Mouse (Mus musculus) embryonic facial prominence, embryonic 12.5 days (tissue): Measurements from ENCODE around the gene Morn4. TPM values are rescaled to one million over a fixed set of nuclear protein-coding genes. Genes with fewer than 3 reads are reported as not detected.
"Not testable (repeated sequence)": the region's sequence is repeated elsewhere in the genome, so short reads cannot be mapped to it uniquely, and the experiment has no call there.

Experiments used
- ATAC-seq: fragments of 200-750 bp; cut with Nextera tagmentation; 2 replicates; pipeline ENCODE4 v1.8.0; 2017; ENCODE audit not compliant: insufficient number of reproducible peaks, insufficient read depth, low FRiP score, low TSS enrichment
- H3K27ac ChIP-seq: fragments of 300-500 bp; sonication (generic); 2 replicates; pipeline ENCODE4 v1.5.1; 2016; ENCODE audit warnings: mild to moderate bottlenecking
- H3K27me3 ChIP-seq: fragments of 300-500 bp; sonication (generic); 2 replicates; pipeline ENCODE4 v1.6.1; 2016; ENCODE audit warnings: mild to moderate bottlenecking, moderate library complexity
- H3K36me3 ChIP-seq: fragments of 300-500 bp; sonication (generic); 2 replicates; pipeline ENCODE4 v1.6.1; 2016; ENCODE audit warnings: mild to moderate bottlenecking
- H3K4me1 ChIP-seq: fragments of 300-500 bp; sonication (generic); 2 replicates; pipeline ENCODE4 v1.6.1; 2016
- H3K4me2 ChIP-seq: fragments of 300-500 bp; sonication (generic); replicated peaks from 2 replicates; pipeline ENCODE4 v1.6.1; 2016; ENCODE audit warnings: mild to moderate bottlenecking, moderate library complexity
- H3K4me3 ChIP-seq: fragments of 300-500 bp; sonication (generic); 2 replicates; pipeline ENCODE4 v1.5.1; 2016; ENCODE audit warnings: mild to moderate bottlenecking
- H3K9ac ChIP-seq: fragments of 300-500 bp; sonication (generic); 2 replicates; pipeline ENCODE4 v1.6.1; 2016; ENCODE audit warnings: mild to moderate bottlenecking, moderate library complexity
- H3K9me3 ChIP-seq: fragments of 300-500 bp; sonication (generic); 2 replicates; pipeline ENCODE4 v1.6.1; 2016; ENCODE audit warnings: mild to moderate bottlenecking, moderate library complexity
- whole genome bisulfite sequencing: fragments of 180-500 bp; shearing (Covaris S2); methylation state at CpG from one replicate; pipeline ENCODE4 v1.1.7; 2016; 5-methylcytosine and 5-hydroxymethylcytosine counted together
- polyA plus RNA-seq: library from polyadenylated mRNA; unstranded; fragments of >200 nt; fragmentation: Nextera tagmentation; extraction: Ambion mirVana; gene quantifications from 2 replicates; pipeline ENCODE4 v1.2.1, GENCODE M21; 2016

The Morn4 gene
- polyA plus RNA-seq, 1 experiment from 2014 or later: 42.8 TPM

- Histone ChIP-seq H3K36me3 (peaks cover 88% of the 10 kb centered on the region), H3K4me1 (no peaks in the 10 kb centered on the region), H3K9me3 (no peaks in the 10 kb centered on the region), H3K9ac (no peak overlapping the region), H3K27me3 (no peaks in the 10 kb centered on the region), H3K4me3 (no peak overlapping the region), H3K27ac (no peak overlapping the region), H3K4me2 (no peak overlapping the region)
- no peak for ATAC-seq
- 91% methylated on average over 8 of the region's 8 CpGs for WGBS
Measured at GRCm38 (mm10) chr19:42120451-42120850, 34.3 kb upstream of the Morn4 start.

- Histone ChIP-seq H3K4me1 (no peaks in the 10 kb centered on the region), H3K27ac (no peak overlapping the region), H3K9me3 (no peaks in the 10 kb centered on the region), H3K4me3 (no peak overlapping the region), H3K9ac (no peak overlapping the region), H3K36me3 (peaks cover 86% of the 10 kb centered on the region), H3K4me2 (no peak overlapping the region), H3K27me3 (no peaks in the 10 kb centered on the region)
- whole genome bisulfite sequencing: 87% methylated on average over 5 of the region's 5 CpGs
- no peak for ATAC-seq
Measured at GRCm38 (mm10) chr19:42118596-42118995, 32.4 kb upstream of the Morn4 start.

GRCm38 (mm10) chr19:42118142-42118541 lies 32.0 kb upstream of the Morn4 start:
- WGBS: 95% methylated on average over 9 of the region's 9 CpGs
- Histone ChIP-seq H3K27ac (no peak overlapping the region), H3K4me2 (no peak overlapping the region), H3K9me3 (no peaks in the 10 kb centered on the region), H3K4me3 (no peak overlapping the region), H3K27me3 (no peaks in the 10 kb centered on the region), H3K4me1 (no peaks in the 10 kb centered on the region), H3K9ac (no peak overlapping the region), H3K36me3 (peaks cover 86% of the 10 kb centered on the region)
- ATAC-seq: no peak

GRCm38 (mm10) chr19:42115783-42116335 lies 29.7 kb upstream of the Morn4 start:
- peaks cover 67% of the 10 kb centered on the region for H3K36me3 ChIP-seq
- WGBS: 84% methylated on average over 4 of the region's 4 CpGs
- no peak overlapping the region for H3K27ac ChIP-seq
- ATAC-seq: no peak
- H3K4me1 ChIP-seq: no peaks in the 10 kb centered on the region
- no peak overlapping the region for H3K4me2 ChIP-seq
- H3K9me3 ChIP-seq: no peaks in the 10 kb centered on the region
- H3K4me3 ChIP-seq: no peak overlapping the region
- no peak overlapping the region for H3K9ac ChIP-seq
- H3K27me3 ChIP-seq: no peaks in the 10 kb centered on the region

- Histone ChIP-seq H3K4me2 (no peak overlapping the region), H3K9ac (no peak overlapping the region), H3K27me3 (no peaks in the 10 kb centered on the region), H3K4me3 (no peak overlapping the region), H3K4me1 (no peaks in the 10 kb centered on the region), H3K36me3 (peaks cover 38% of the 10 kb centered on the region), H3K27ac (no peak overlapping the region), H3K9me3 (no peaks in the 10 kb centered on the region)
- ATAC-seq: no peak
- 94% methylated on average over 9 of the region's 9 CpGs for WGBS
Measured at GRCm38 (mm10) chr19:42104681-42105080, 18.5 kb upstream of the Morn4 start.

- peaks cover 28% of the 10 kb centered on the region for H3K36me3 ChIP-seq
- H3K27me3 ChIP-seq: no peaks in the 10 kb centered on the region
- no peak overlapping the region for H3K4me2 ChIP-seq
- no peak overlapping the region for H3K27ac ChIP-seq
- no peaks in the 10 kb centered on the region for H3K9me3 ChIP-seq
- ATAC-seq: no peak
- no peak overlapping the region for H3K9ac ChIP-seq
- 82% methylated on average over 3 of the region's 3 CpGs for WGBS
- H3K4me1 ChIP-seq: no peaks in the 10 kb centered on the region
- H3K4me3 ChIP-seq: no peak overlapping the region
Measured at GRCm38 (mm10) chr19:42099406-42099805, 13.2 kb upstream of the Morn4 start.

GRCm38 (mm10) chr19:42090637-42091141 lies 4.5 kb upstream of the Morn4 start:
- 1% methylated on average over 52 of the region's 52 CpGs for WGBS
- Histone ChIP-seq H3K27me3 (no peaks in the 10 kb centered on the region), H3K9me3 (no peaks in the 10 kb centered on the region), H3K4me3 (peak overlapping the region; percentile 95), H3K4me2 (peak overlapping the region; percentile 76), H3K9ac (peak overlapping the region; percentile 91), H3K36me3 (peaks cover 6% of the 10 kb centered on the region; the same call in 1 of the 2 replicates), H3K4me1 (peaks cover 16% of the 10 kb centered on the region), H3K27ac (peak overlapping the region; percentile 92)
- peak; percentile 66 for ATAC-seq

GRCm38 (mm10) chr19:42089748-42090595 lies 3.8 kb upstream of the Morn4 start, which contains the start of gene Pi4k2a:
Gene Pi4k2a, plus strand, starts transcription at chr19:42090470.
- H3K27me3 ChIP-seq: no peaks in the 10 kb centered on the region
- peak; percentile 97 for ATAC-seq
- WGBS: 1% methylated on average over 55 of the region's 55 CpGs
- H3K4me3 ChIP-seq: peak within 1 kb of the TSS; percentile 95
- H3K36me3 ChIP-seq: peaks cover 6% of the 10 kb centered on the region; the same call in 1 of the 2 replicates
- peak within 1 kb of the TSS; percentile 92 for H3K27ac ChIP-seq
- H3K9ac ChIP-seq: peak within 1 kb of the TSS; percentile 91
- H3K4me2 ChIP-seq: peak within 1 kb of the TSS; percentile 76
- peaks cover 16% of the 10 kb centered on the region for H3K4me1 ChIP-seq
- H3K9me3 ChIP-seq: no peaks in the 10 kb centered on the region

GRCm38 (mm10) chr19:42089103-42089747 lies 3.1 kb upstream of the Morn4 start:
- WGBS: 19% methylated on average over 14 of the region's 14 CpGs
- no peaks in the 10 kb centered on the region for H3K9me3 ChIP-seq
- H3K27ac ChIP-seq: peak overlapping the region; percentile 92
- peak overlapping the region; percentile 95 for H3K4me3 ChIP-seq
- peaks cover 6% of the 10 kb centered on the region; the same call in 1 of the 2 replicates for H3K36me3 ChIP-seq
- ATAC-seq: no peak
- H3K27me3 ChIP-seq: no peaks in the 10 kb centered on the region
- H3K9ac ChIP-seq: no peak overlapping the region
- H3K4me1 ChIP-seq: peaks cover 16% of the 10 kb centered on the region
- H3K4me2 ChIP-seq: peak overlapping the region; percentile 76

- WGBS: 6% methylated on average over 10 of the region's 10 CpGs
- ATAC-seq: no peak
- Histone ChIP-seq H3K4me3 (peak overlapping the region; percentile 69), H3K4me2 (peak overlapping the region; percentile 88), H3K4me1 (peaks cover 6% of the 10 kb centered on the region; the same call in 1 of the 2 replicates), H3K27me3 (no peaks in the 10 kb centered on the region), H3K9me3 (no peaks in the 10 kb centered on the region), H3K36me3 (no peaks in the 10 kb centered on the region), H3K9ac (peak overlapping the region; percentile 70), H3K27ac (no peak overlapping the region)
Measured at GRCm38 (mm10) chr19:42085690-42086089, 467 bp downstream of the Morn4 start.

- 93% methylated on average over 5 of the region's 5 CpGs for WGBS
- not testable (repeated sequence) for H3K4me2 ChIP-seq, H3K9ac ChIP-seq, H3K4me1 ChIP-seq, H3K27me3 ChIP-seq, H3K27ac ChIP-seq, H3K36me3 ChIP-seq, H3K9me3 ChIP-seq, H3K4me3 ChIP-seq, ATAC-seq
Measured at GRCm38 (mm10) chr19:42081613-42082012, 4.5 kb downstream of the Morn4 start.
